Comparison of ENCODE assay signal across 23 mouse cellular contexts in the genomic region with DNA sequence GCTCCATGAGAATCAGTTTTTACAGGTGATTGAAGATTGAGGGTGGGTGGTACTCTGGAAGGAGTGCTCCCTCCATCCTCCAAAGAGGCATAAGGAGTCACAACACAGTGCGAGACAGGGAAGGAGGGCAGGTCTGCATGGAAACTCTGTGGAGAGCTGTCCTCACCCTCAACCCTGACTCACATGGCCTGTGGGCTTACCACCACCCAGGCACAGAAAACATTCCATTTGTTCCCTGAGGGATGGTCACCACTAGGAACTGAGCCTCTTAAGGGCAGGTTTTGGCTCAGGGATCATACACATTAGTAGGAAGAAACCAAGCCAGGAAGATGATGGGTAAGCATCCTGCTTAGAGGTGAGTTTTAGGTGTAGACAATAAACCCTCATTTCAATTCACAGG.
DNase-seq lines count a peak whose midpoint lies in the region; ATAC-seq and TF ChIP-seq lines count a peak whose summit lies in the region.
"Had no signal": no experiment of that assay in that cellular context is flagged by ENCODE, and none has a peak within 500 bp of the region (broad histone marks: within the 10 kb centered on the region; RNA-seq: fewer than 3 reads in every experiment).

No protein-coding gene starts in this region.

- H3K36me3 ChIP-seq in hindbrain, embryonic 16.5 days (ENCODE audit: control insufficient read depth, insufficient read depth, low read length), result no peaks in the 10 kb centered on the region
- no peaks in the 10 kb centered on the region for H3K36me3 ChIP-seq in liver, postnatal 0 days (replicated peaks; ENCODE audit: insufficient read depth, low read length)
- H3K36me3 ChIP-seq: embryonic facial prominence, embryonic 13.5 days; embryonic facial prominence, embryonic 15.5 days; forebrain, embryonic 15.5 days had no signal

- no peak overlapping the region for H3K4me3 ChIP-seq in cerebellum, adult 2 months (replicated peaks; ENCODE audit: insufficient read depth, low read depth, low read length)
- H3K4me3 ChIP-seq in hindbrain, embryonic 16.5 days (ENCODE audit: low read length), result no peak overlapping the region
- no peak overlapping the region for H3K4me3 ChIP-seq in liver, postnatal 0 days (ENCODE audit: low read depth, low read length)
- H3K4me3 ChIP-seq: embryonic facial prominence, embryonic 13.5 days; embryonic facial prominence, embryonic 15.5 days; erythroblast, embryonic 14.5 days; forebrain, embryonic 13.5 days; forebrain, embryonic 15.5 days had no signal

- H3K4me2 ChIP-seq in hindbrain, embryonic 16.5 days (ENCODE audit: low read length), result no peak overlapping the region
- no peak overlapping the region for H3K4me2 ChIP-seq in liver, postnatal 0 days (ENCODE audit: low read depth, low read length)
- H3K4me2 ChIP-seq: embryonic facial prominence, embryonic 13.5 days; embryonic facial prominence, embryonic 15.5 days; forebrain, embryonic 13.5 days; forebrain, embryonic 15.5 days had no signal

- H3K27me3 ChIP-seq in cerebellum, adult 2 months (ENCODE audit: control insufficient read depth, insufficient read depth, low read length), result no peaks in the 10 kb centered on the region
- no peaks in the 10 kb centered on the region for H3K27me3 ChIP-seq in hindbrain, embryonic 16.5 days (replicated peaks; ENCODE audit: control insufficient read depth, insufficient read depth, low read length)
- H3K27me3 ChIP-seq in liver, postnatal 0 days (ENCODE audit: insufficient read depth, low read length), result no peaks in the 10 kb centered on the region
- H3K27me3 ChIP-seq: embryonic facial prominence, embryonic 13.5 days; embryonic facial prominence, embryonic 15.5 days; forebrain, embryonic 13.5 days; forebrain, embryonic 15.5 days had no signal

- no peak for TF ChIP-seq CTCF in cerebellum, adult 2 months (IDR thresholded peaks at IDR 0.05; ENCODE audit: borderline replicate concordance, insufficient read depth, low read depth, low read length)
- no peak for TF ChIP-seq CTCF in liver, postnatal 0 days (IDR thresholded peaks at IDR 0.05; ENCODE audit: low read depth)

- TF ChIP-seq POLR2A in cerebellum, adult 2 months (IDR thresholded peaks at IDR 0.05; ENCODE audit: borderline replicate concordance, insufficient read depth, low read length), result no peak

- peaks cover 55% of the 10 kb centered on the region for H3K4me1 ChIP-seq in cerebellum, adult 2 months (ENCODE audit: control insufficient read depth, insufficient read depth, low read length)
- H3K4me1 ChIP-seq in hindbrain, embryonic 16.5 days (ENCODE audit: control insufficient read depth, insufficient read depth, low read depth, low read length), result peaks cover 16% of the 10 kb centered on the region
- H3K4me1 ChIP-seq in liver, postnatal 0 days (ENCODE audit: insufficient read depth), result peaks cover 4% of the 10 kb centered on the region; the same call in 1 of the 2 replicates

- no peak overlapping the region for H3K9ac ChIP-seq in hindbrain, embryonic 16.5 days (ENCODE audit: low read depth, low read length)
- H3K9ac ChIP-seq in liver, postnatal 0 days (replicated peaks), result no peak overlapping the region
- H3K9ac ChIP-seq: embryonic facial prominence, embryonic 13.5 days; embryonic facial prominence, embryonic 15.5 days; forebrain, embryonic 13.5 days; forebrain, embryonic 15.5 days; forebrain, postnatal 0 days had no signal

- no peak overlapping the region for H3K27ac ChIP-seq in cerebellum, adult 2 months (ENCODE audit: insufficient read depth, low read length)
- no peak overlapping the region for H3K27ac ChIP-seq in hindbrain, embryonic 16.5 days (ENCODE audit: low read depth, low read length)
- no peak overlapping the region for H3K27ac ChIP-seq in liver, postnatal 0 days (ENCODE audit: low read depth)
- H3K27ac ChIP-seq: embryonic facial prominence, embryonic 13.5 days; embryonic facial prominence, embryonic 15.5 days; forebrain, embryonic 13.5 days; forebrain, embryonic 15.5 days had no signal

- DNase-seq in 3134 (ENCODE audit: extremely low read depth, insufficient read length, low spot score) (peak; percentile 60), 3T3-L1 (ENCODE audit: low read depth, low spot score) (peak; percentile 95), NIH3T3 (ENCODE audit: low read depth) (peak; percentile 77)
- DNase-seq in fibroblast of lung, adult 2 months (ENCODE audit: low read depth), result peak; percentile 42
- DNase-seq in kidney, adult 18-20 months, result no peak
- DNase-seq in cerebellum, adult 2 months, result no peak
- no peak for DNase-seq in liver, postnatal 0 days
- DNase-seq: adrenal gland, adult 8-10 months; adrenal gland, postnatal 14 days; adrenal gland, postnatal 36 days; cerebellum, adult 11-12 months; cerebellum, adult 9-10 months; cerebellum, postnatal 14 days; cerebellum, postnatal 36 days; embryo, embryonic 11 days; forebrain, postnatal 0 days had no signal

- WGBS in cerebellum, adult 2 months, result 100% methylated on average over 1 of the region's 1 CpGs
- WGBS in hindbrain, embryonic 16.5 days, result 100% methylated on average over 1 of the region's 1 CpGs
- WGBS in liver, postnatal 0 days (ENCODE audit: insufficient replicate concordance), result 83% methylated on average over 1 of the region's 1 CpGs

- H3K9me3 ChIP-seq in hindbrain, embryonic 16.5 days (ENCODE audit: control insufficient read depth, low read length), result no peaks in the 10 kb centered on the region
- no peaks in the 10 kb centered on the region for H3K9me3 ChIP-seq in liver, postnatal 0 days (ENCODE audit: low read length)
- H3K9me3 ChIP-seq: embryonic facial prominence, embryonic 13.5 days; embryonic facial prominence, embryonic 15.5 days; forebrain, embryonic 13.5 days; forebrain, embryonic 15.5 days had no signal

- ATAC-seq in hindbrain, embryonic 16.5 days, result no peak
- no peak for ATAC-seq in liver, postnatal 0 days
- ATAC-seq: activated CD4-positive, CD25-positive, alpha-beta regulatory T cell, adult 4 months; forebrain, embryonic 13.5 days; forebrain, embryonic 15.5 days; forebrain, postnatal 0 days had no signal

- no peak for TF ChIP-seq EP300 in liver, postnatal 0 days (IDR thresholded peaks at IDR 0.05; ENCODE audit: low read depth)

Comparison
In these comparisons a context has a peak if more than half of its experiments do, and no peak if none do; other contexts are left out.
1. DNase-seq: peak in 3134 (single experiment), 3T3-L1 (single experiment), NIH3T3 (single experiment) and fibroblast of lung, adult 2 months (single experiment); none in kidney, adult 18-20 months (single experiment), cerebellum, adult 2 months (0 of 2) and liver, postnatal 0 days (single experiment).